In genomic region chr14:19733490-19734282, GRCm38 (mm10) we compare ENCODE assay signal across 7 mouse cellular contexts. TPM values are rescaled to one million over a fixed set of nuclear protein-coding genes. Genes with fewer than 3 reads are reported as not detected.
DNase-seq lines count a peak whose midpoint lies in the region; ATAC-seq and TF ChIP-seq lines count a peak whose summit lies in the region.

No protein-coding gene starts in this region.

- intact Hi-C loops in left cerebral cortex, adult 2 months (cut with DNase I): loop anchor here (5.0 kb wide), 1 partner anchor 44 kb away; no protein-coding TSS in a partner anchor

- peaks cover 23% of the 10 kb centered on the region for H3K4me1 ChIP-seq in embryonic facial prominence, embryonic 14.5 days (ENCODE audit: control insufficient read depth, insufficient read depth, low read length)
- H3K4me1 ChIP-seq in intestine, embryonic 14.5 days (replicated peaks; ENCODE audit: control insufficient read depth, insufficient read depth, low read length): peaks cover 22% of the 10 kb centered on the region; the same call in 1 of the 2 replicates
- peaks cover 18% of the 10 kb centered on the region for H3K4me1 ChIP-seq in forebrain, embryonic 13.5 days

- no peaks in the 10 kb centered on the region for H3K9me3 ChIP-seq in embryonic facial prominence, embryonic 14.5 days (ENCODE audit: control insufficient read depth, low read length)
- no peaks in the 10 kb centered on the region for H3K9me3 ChIP-seq in intestine, embryonic 14.5 days (ENCODE audit: control insufficient read depth, low read length)
- no peaks in the 10 kb centered on the region for H3K9me3 ChIP-seq in forebrain, embryonic 13.5 days (replicated peaks)

- ATAC-seq in embryonic facial prominence, embryonic 14.5 days (ENCODE audit: low read depth): peak; percentile 60
- peak; percentile 22; the same call in 1 of the 2 replicates for ATAC-seq in intestine, embryonic 14.5 days (replicated peaks; ENCODE audit: low FRiP score, low TSS enrichment, low read depth)
- ATAC-seq in forebrain, embryonic 13.5 days: no peak

- peak overlapping the region; percentile 65 for H3K27ac ChIP-seq in embryonic facial prominence, embryonic 14.5 days (replicated peaks; ENCODE audit: low read depth, low read length)
- H3K27ac ChIP-seq in intestine, embryonic 14.5 days (ENCODE audit: low read depth): peak overlapping the region; percentile 78
- no peak overlapping the region for H3K27ac ChIP-seq in left cerebral cortex, adult 2 months
- no peak overlapping the region for H3K27ac ChIP-seq in forebrain, embryonic 13.5 days

- no peak overlapping the region for H3K4me3 ChIP-seq in embryonic facial prominence, embryonic 14.5 days (ENCODE audit: low read depth, low read length)
- H3K4me3 ChIP-seq in intestine, embryonic 14.5 days (ENCODE audit: low read depth, low read length): no peak overlapping the region
- no peak overlapping the region for H3K4me3 ChIP-seq in left cerebral cortex, adult 2 months
- H3K4me3 ChIP-seq in forebrain, embryonic 13.5 days: no peak overlapping the region

- no peak for TF ChIP-seq CTCF in left cerebral cortex, adult 2 months (IDR thresholded peaks at IDR 0.05)

- H3K4me2 ChIP-seq in embryonic facial prominence, embryonic 14.5 days (ENCODE audit: low read depth, low read length): no peak overlapping the region
- no peak overlapping the region for H3K4me2 ChIP-seq in intestine, embryonic 14.5 days (ENCODE audit: low read length)
- H3K4me2 ChIP-seq in forebrain, embryonic 13.5 days: no peak overlapping the region

- 33% methylated on average over 4 of the region's 4 CpGs for WGBS in embryonic facial prominence, embryonic 14.5 days
- WGBS in intestine, embryonic 14.5 days: 31% methylated on average over 4 of the region's 4 CpGs
- 48% methylated on average over 4 of the region's 4 CpGs for WGBS in forebrain, embryonic 13.5 days

- no peaks in the 10 kb centered on the region for H3K27me3 ChIP-seq in embryonic facial prominence, embryonic 14.5 days (replicated peaks; ENCODE audit: control insufficient read depth, insufficient read depth, low read length)
- no peaks in the 10 kb centered on the region for H3K27me3 ChIP-seq in intestine, embryonic 14.5 days (replicated peaks; ENCODE audit: control insufficient read depth, insufficient read depth, low read length)
- no peaks in the 10 kb centered on the region for H3K27me3 ChIP-seq in forebrain, embryonic 13.5 days

- no peaks in the 10 kb centered on the region for H3K36me3 ChIP-seq in embryonic facial prominence, embryonic 14.5 days (ENCODE audit: control insufficient read depth, insufficient read depth, low read length)
- H3K36me3 ChIP-seq in intestine, embryonic 14.5 days (ENCODE audit: control insufficient read depth, insufficient read depth, low read length): no peaks in the 10 kb centered on the region
- no peaks in the 10 kb centered on the region for H3K36me3 ChIP-seq in forebrain, embryonic 13.5 days (ENCODE audit: poor library complexity, severe bottlenecking)

- DNase-seq in adrenal gland, adult 8-10 months: peak; percentile 24
- DNase-seq in embryonic facial prominence, embryonic 14.5 days (ENCODE audit: low spot score): peak; percentile 90
- DNase-seq in intestine, embryonic 14.5 days (ENCODE audit: low spot score): no peak
- DNase-seq in lung, postnatal 36 days: peak; percentile 29
- DNase-seq in left cerebral cortex, adult 2 months (ENCODE audit: extremely low spot score in 1 of 2, low spot score in 2 of 2): no peak
- no peak for DNase-seq in right cerebral cortex, postnatal 36 days (ENCODE audit: low spot score in 2 of 2)

- H3K9ac ChIP-seq in embryonic facial prominence, embryonic 14.5 days (ENCODE audit: low read depth, low read length): no peak overlapping the region; the same call in 1 of the 2 replicates
- no peak overlapping the region for H3K9ac ChIP-seq in intestine, embryonic 14.5 days (ENCODE audit: low read length)
- H3K9ac ChIP-seq in forebrain, embryonic 13.5 days: no peak overlapping the region

RNA-seq across cellular contexts. Expression of gene Nid2, which starts 17.4 kb away (rescaled TPM):
- total RNA-seq in adrenal gland, adult 8-10 months (2022): 10 to 100 TPM; 12.2 to 21.4 (median 17.3) TPM
- polyA plus RNA-seq in embryonic facial prominence, embryonic 14.5 days (2014; fragmentation: Nextera tagmentation; extraction: Ambion mirVana): 152 and 174 TPM in 2 replicates
- 85.2 and 87.2 TPM in 2 replicates for polyA plus RNA-seq in intestine, embryonic 14.5 days (2014; fragmentation: Nextera tagmentation; extraction: Ambion mirVana)
- total RNA-seq in left cerebral cortex, adult 2 months (2021): 1 to 10 TPM; 2.3 to 2.6 TPM
- polyA plus RNA-seq in forebrain, embryonic 13.5 days (2015; fragmentation: Nextera tagmentation; extraction: Ambion mirVana): 22.7 and 27.1 TPM in 2 replicates

Comparison
In these comparisons a context has a peak if more than half of its experiments do, and no peak if none do; other contexts are left out.
1. DNase-seq: peak in adrenal gland, adult 8-10 months (single experiment), embryonic facial prominence, embryonic 14.5 days (single experiment) and lung, postnatal 36 days (single experiment); none in intestine, embryonic 14.5 days (single experiment), left cerebral cortex, adult 2 months (0 of 2) and right cerebral cortex, postnatal 36 days (0 of 2).
2. H3K27ac ChIP-seq: peak in embryonic facial prominence, embryonic 14.5 days (single experiment) and intestine, embryonic 14.5 days (single experiment); none in left cerebral cortex, adult 2 months (single experiment) and forebrain, embryonic 13.5 days (single experiment).